Mouse (Mus musculus) ES-E14 (cell line): Measurements from ENCODE around the gene Rangrf. TPM values are rescaled to one million over a fixed set of nuclear protein-coding genes. Genes with fewer than 3 reads are reported as not detected.

ENCODE experiments used
- DNase-seq: peaks from one replicate; pipeline ENCODE4 v3.0.0-alpha.2; 2013; ENCODE audit warnings: low read depth, low spot score
- H3K27ac ChIP-seq: 2 replicates; pipeline ENCODE4 v1.5.1; 2012; ENCODE audit warnings: low read depth, mild to moderate bottlenecking, low read length, moderate library complexity, mixed read lengths; ENCODE audit not compliant: poor library complexity, insufficient read depth, severe bottlenecking
- H3K36me3 ChIP-seq: 2 replicates; pipeline ENCODE4 v1.6.1; 2012; ENCODE audit warnings: mild to moderate bottlenecking, low read length, moderate library complexity, mixed read lengths; ENCODE audit not compliant: control insufficient read depth, poor library complexity, insufficient read depth, severe bottlenecking
- H3K4me1 ChIP-seq, 2 experiments: fragments of 150-350 bp in 1 of 2; sonication (generic) in 1 of 2; 2 replicates each; pipeline ENCODE4 v1.6.1; 2012; ENCODE audit warnings: low read length in 2 of 2, mild to moderate bottlenecking in 1 of 2, mixed read lengths in 1 of 2; ENCODE audit not compliant: control insufficient read depth in 2 of 2, insufficient read depth in 2 of 2, poor library complexity in 1 of 2
- H3K4me3 ChIP-seq, 2 experiments: fragments of 150-350 bp in 1 of 2; sonication (generic) in 1 of 2; 2 replicates each; pipeline ENCODE4 v1.5.1; 2012; ENCODE audit warnings: low read length in 2 of 2, low read depth in 1 of 2, mild to moderate bottlenecking in 1 of 2, mixed read lengths in 1 of 2; ENCODE audit not compliant: insufficient read depth in 1 of 2, poor library complexity in 1 of 2, severe bottlenecking in 1 of 2
- H3K9ac ChIP-seq: 2 replicates; pipeline ENCODE4 v1.6.1; 2012; ENCODE audit warnings: low read depth, mild to moderate bottlenecking, low read length, mixed read lengths; ENCODE audit not compliant: poor library complexity, insufficient read depth, severe bottlenecking
- H3K9me3 ChIP-seq: fragments of 150-350 bp; sonication (generic); 2 replicates; pipeline ENCODE4 v1.6.1; 2012; ENCODE audit warnings: low read depth, mild to moderate bottlenecking, low read length; ENCODE audit not compliant: control insufficient read depth, insufficient read depth
- CHD2 ChIP-seq: IDR thresholded peaks from 2 replicates; pipeline ENCODE4 v1.6.1; 2014; ENCODE audit warnings: mild to moderate bottlenecking, low read depth, low read length, inconsistent platforms
- HCFC1 ChIP-seq: IDR thresholded peaks from 2 replicates; pipeline ENCODE4 v1.6.1; 2012; ENCODE audit warnings: low read length, inconsistent platforms, borderline replicate concordance; ENCODE audit not compliant: insufficient read depth
- MAFK ChIP-seq: IDR thresholded peaks from 2 replicates; pipeline ENCODE4 v1.6.1; 2014; ENCODE audit warnings: mild to moderate bottlenecking, low read depth, low read length, inconsistent platforms; ENCODE audit not compliant: insufficient read depth
- ZC3H11A ChIP-seq: IDR thresholded peaks from 2 replicates; pipeline ENCODE4 v1.6.1; 2012; ENCODE audit warnings: low read depth, mild to moderate bottlenecking, inconsistent platforms, low read length, borderline replicate concordance
- ZNF384 ChIP-seq: IDR thresholded peaks from 2 replicates; pipeline ENCODE4 v1.6.1; 2012; ENCODE audit warnings: low read depth, low read length, inconsistent platforms
- in situ Hi-C, 2 experiments: fragments of 600-800 bp; cut with MboI; formaldehyde crosslinking; loops; one replicate each; pipeline ENCODE4 v1.15.1; 2025; ENCODE audit warnings: low sequenced_read_pairs in 2 of 2, inconsistent platforms in 1 of 2; ENCODE audit not compliant: unreplicated experiment in 2 of 2
- total RNA-seq: library from RNA; depleted of rRNA; stranded (reverse); fragments of 300-350 nt; gene quantifications from 2 replicates; pipeline ENCODE4 v1.2.3, GENCODE M21; 2012

The Rangrf gene
- total RNA-seq, 1 experiment: 107 TPM

GRCm38 (mm10) chr11:68947542-68947993 lies 27.4 kb downstream of the Rangrf start:
- H3K27ac ChIP-seq: no peak overlapping the region

GRCm38 (mm10) chr11:68946806-68947440 lies 28.1 kb downstream of the Rangrf start:
- 0 out of 4 replicates have a peak overlapping the region, but pooled peaks of 1 of the 2 experiments have one; percentile 15 for H3K4me3 ChIP-seq
- H3K36me3 ChIP-seq: peaks cover 7% of the 10 kb centered on the region
- TF ChIP-seq CHD2 (no peak), ZNF384 (no peak)
- in situ Hi-C loops: no loop called here
- no peaks in the 10 kb centered on the region for H3K9me3 ChIP-seq
- H3K9ac ChIP-seq: no peak overlapping the region
- no peak overlapping the region for H3K27ac ChIP-seq
- peaks cover 0 to 4% of the 10 kb centered on the region in 2 experiments; a peak in 1 of 4 replicates for H3K4me1 ChIP-seq
- no peak for DNase-seq

More at GRCm38 (mm10) chr11:68947542-68947993, 27.4 kb downstream of the Rangrf start:
- DNase-seq: no peak
- Histone ChIP-seq H3K4me1 (peaks cover 0 to 4% of the 10 kb centered on the region in 2 experiments; a peak in 1 of 4 replicates), H3K9ac (no peak overlapping the region), H3K9me3 (no peaks in the 10 kb centered on the region), H3K36me3 (peaks cover 7% of the 10 kb centered on the region), H3K4me3 (peak overlapping the region in 1 of 2 experiments; percentile 21; a peak in 1 of 4 replicates)
- in situ Hi-C loops: no loop called here
- no peak for TF ChIP-seq ZC3H11A
- TF ChIP-seq HCFC1: no peak
- TF ChIP-seq CHD2: no peak
- TF ChIP-seq ZNF384: no peak

- H3K4me1 ChIP-seq: peaks cover 0 to 4% of the 10 kb centered on the region in 2 experiments; a peak in 1 of 4 replicates
- no peak overlapping the region for H3K4me3 ChIP-seq
- no peak for TF ChIP-seq HCFC1
- no peak for TF ChIP-seq ZNF384
- no peak for TF ChIP-seq CHD2
- TF ChIP-seq ZC3H11A: no peak
- TF ChIP-seq MAFK: no peak
- in situ Hi-C loops: no loop called here
- H3K9ac ChIP-seq: no peak overlapping the region
- H3K9me3 ChIP-seq: no peaks in the 10 kb centered on the region
- no peak overlapping the region for H3K27ac ChIP-seq
- peaks cover 7% of the 10 kb centered on the region for H3K36me3 ChIP-seq
- DNase-seq: no peak
Measured at GRCm38 (mm10) chr11:68946001-68946400, 29.0 kb downstream of the Rangrf start.

GRCm38 (mm10) chr11:68945245-68945644 lies 29.7 kb downstream of the Rangrf start:
- Histone ChIP-seq H3K4me3 (no peak overlapping the region), H3K36me3 (peaks cover 7% of the 10 kb centered on the region), H3K27ac (no peak overlapping the region), H3K4me1 (peaks cover 0 to 5% of the 10 kb centered on the region in 2 experiments; a peak in 1 of 4 replicates), H3K9ac (no peak overlapping the region), H3K9me3 (no peaks in the 10 kb centered on the region)
- TF ChIP-seq MAFK (no peak), ZC3H11A (no peak), HCFC1 (no peak), ZNF384 (no peak), CHD2 (no peak)
- in situ Hi-C loops: no loop called here
- no peak for DNase-seq

- H3K27ac ChIP-seq: no peak overlapping the region
- H3K4me3 ChIP-seq: no peak overlapping the region
- no peaks in the 10 kb centered on the region for H3K9me3 ChIP-seq
- in situ Hi-C loops: no loop called here
- DNase-seq: no peak
- no peak overlapping the region for H3K9ac ChIP-seq
- peaks cover 3% of the 10 kb centered on the region; the same call in 1 of the 2 replicates for H3K36me3 ChIP-seq
- no peak for TF ChIP-seq MAFK
- TF ChIP-seq CHD2: no peak
- no peak for TF ChIP-seq ZNF384
- TF ChIP-seq ZC3H11A: no peak
- TF ChIP-seq HCFC1: no peak
- H3K4me1 ChIP-seq: peaks cover 0 to 5% of the 10 kb centered on the region in 2 experiments; a peak in 1 of 4 replicates
Measured at GRCm38 (mm10) chr11:68942731-68943130, 32.3 kb downstream of the Rangrf start.
